Mouse (Mus musculus): ENCODE measurements around the gene Proser2.
"Not testable (repeated sequence)": the region's sequence is repeated elsewhere in the genome, so short reads cannot be mapped to it uniquely, and the experiment has no call there.

Proser2 gene

DNA sequence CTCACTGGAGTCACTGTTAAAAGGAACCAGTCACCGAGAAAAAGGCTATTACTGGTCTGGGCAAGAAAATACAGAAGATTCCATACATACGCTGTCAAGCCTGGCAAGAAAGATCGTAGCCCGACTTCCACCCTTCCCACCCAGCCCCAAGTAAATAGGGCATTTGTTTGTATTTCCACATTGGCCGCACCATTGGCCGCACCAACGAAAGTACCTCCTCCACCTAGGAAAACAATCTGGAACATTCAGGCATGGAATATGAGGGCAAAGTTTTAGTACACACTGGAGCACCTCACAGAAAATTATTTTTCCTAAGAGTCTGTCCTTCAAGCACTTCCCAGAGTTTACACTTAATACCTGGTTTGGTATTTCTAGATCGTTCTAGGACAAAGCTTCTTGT, 1.1 kb downstream of the Proser2 start:
- DNase-seq (ENCODE audit: low read depth, low spot score), result no peak

DNA sequence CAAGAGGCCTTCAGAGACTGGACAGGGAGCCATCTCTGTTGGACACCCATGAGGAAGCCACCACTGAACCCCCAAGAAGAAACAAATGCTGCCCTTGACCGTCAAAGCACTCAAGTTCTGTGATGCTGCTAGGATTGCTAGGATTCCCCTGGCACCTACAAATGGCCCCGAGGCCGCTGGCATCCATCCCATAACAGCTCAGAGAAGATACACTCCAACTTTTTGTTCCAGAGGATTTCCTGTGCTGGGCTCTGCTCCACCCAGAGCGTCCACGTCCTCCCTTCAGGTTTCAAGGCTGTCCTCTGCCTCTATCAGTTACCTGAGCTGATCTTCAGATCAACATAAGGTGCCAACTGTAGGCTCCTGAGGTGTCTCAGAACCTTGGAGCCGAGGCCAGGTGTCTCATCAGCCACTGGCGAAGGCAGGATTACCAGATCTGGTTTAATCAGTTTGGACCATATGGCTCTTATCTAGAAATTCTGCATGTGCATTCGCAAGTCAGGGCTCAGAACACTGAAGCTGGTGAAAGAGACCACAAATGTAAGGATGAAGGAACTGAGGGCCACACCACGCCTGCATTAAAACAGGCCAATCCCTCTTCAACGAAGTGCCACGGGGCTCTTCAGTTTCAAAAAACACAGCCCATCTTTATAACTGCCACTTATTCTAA, 1.7 kb downstream of the Proser2 start:
- no peak for DNase-seq (ENCODE audit: low read depth, low spot score)

DNA sequence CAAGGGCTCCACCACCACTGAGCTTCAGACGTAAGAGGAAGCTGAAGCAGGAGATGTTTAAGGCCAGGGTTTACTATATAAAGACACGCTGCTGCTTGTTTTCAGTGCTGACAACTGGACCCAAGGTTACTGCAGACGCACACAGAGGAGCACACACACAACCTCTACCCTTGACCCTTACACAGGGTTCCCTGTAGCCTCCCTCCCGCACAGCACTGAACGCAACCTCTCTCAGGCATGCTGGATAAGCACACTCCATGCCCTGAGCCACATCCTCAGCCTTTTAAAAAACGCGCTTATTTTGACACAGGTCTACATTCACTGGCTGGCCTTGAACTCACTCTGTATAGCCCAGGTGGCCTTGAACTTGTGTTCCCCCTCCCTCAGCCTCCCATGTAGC, 7.0 kb downstream of the Proser2 start:
- DNase-seq (ENCODE audit: low read depth, low spot score), result no peak

DNA sequence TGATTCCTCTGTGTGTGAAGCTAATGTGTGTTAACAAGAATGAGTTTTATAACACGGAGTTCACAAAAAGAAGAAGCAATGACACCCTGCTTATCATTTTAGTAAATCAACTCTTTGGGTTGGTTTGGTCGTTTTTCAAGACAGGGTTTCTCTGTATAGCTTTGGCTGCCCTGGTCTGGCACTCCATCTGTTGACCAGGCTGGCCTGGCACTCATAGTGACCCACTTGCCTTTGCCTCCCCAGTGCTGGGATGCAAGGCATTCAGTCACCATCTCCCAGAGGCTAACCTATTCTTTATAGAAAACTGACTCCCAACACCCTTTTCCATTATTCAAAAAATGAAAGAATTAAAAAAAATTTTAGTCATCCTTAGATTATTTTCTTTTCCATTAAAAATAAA, 8.9 kb downstream of the Proser2 start:
- DNase-seq (ENCODE audit: low read depth, low spot score), result no peak

DNA sequence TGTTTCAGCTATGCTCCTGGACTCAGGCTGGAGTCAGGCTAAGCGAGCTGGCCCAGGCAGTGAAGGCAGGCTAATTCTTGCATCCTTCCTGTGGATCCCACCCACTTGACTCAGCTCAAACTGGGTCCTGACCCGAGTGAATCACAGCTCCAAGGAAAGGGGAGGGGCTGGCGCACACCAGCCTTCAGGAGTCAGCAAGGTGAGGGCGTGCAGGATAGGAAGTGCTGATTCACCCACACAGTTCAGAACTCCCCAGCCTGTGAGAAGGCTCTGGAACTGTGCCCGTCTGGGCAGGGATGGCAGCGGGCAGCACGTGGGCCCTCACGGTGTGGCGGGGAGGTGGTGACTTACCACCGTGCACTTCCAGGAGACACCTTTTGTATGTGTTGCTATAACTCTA, 11.8 kb downstream of the Proser2 start:
- no peak for DNase-seq (ENCODE audit: low read depth, low spot score)

DNA sequence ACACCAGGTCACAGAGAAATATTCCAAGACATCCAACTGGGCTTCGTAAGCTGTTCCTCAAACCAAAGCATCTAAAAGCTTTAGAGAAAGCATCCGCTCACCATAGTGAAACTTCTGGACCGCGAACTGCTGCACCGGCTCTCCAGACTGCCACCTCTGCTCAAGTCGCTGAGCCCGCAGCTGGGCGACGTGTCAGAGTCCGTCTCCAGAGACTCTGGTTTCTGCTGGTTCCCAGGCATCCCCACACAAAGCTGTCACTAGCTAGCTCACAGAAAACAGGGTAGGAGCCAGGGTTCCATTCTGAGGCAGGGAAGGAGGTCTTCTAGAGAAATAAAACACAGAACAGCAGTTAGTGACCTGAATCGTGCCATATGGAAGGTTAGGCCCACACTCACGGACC, 16.2 kb downstream of the Proser2 start:
- DNase-seq (ENCODE audit: low read depth, low spot score), result no peak

DNA sequence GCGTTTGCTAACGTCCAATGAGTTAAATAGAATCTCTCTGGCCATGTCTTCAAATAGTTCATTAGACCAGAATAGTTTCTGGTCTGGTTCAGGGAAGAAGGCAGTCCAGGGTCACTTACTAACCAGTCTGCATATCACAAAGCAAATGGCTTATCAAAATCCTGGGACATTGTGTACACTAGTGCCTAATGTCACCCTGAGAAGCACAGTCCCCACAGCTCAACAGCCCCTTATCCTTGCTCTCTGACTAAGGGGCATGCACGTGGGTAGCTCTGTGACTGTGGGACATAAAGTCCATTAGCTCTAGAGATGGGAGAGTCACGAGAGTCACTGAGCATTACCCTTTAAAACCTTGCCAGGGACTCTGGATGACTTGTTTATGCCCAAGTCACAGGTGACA, 17.4 kb downstream of the Proser2 start:
- DNase-seq (ENCODE audit: low read depth, low spot score), result no peak

DNA sequence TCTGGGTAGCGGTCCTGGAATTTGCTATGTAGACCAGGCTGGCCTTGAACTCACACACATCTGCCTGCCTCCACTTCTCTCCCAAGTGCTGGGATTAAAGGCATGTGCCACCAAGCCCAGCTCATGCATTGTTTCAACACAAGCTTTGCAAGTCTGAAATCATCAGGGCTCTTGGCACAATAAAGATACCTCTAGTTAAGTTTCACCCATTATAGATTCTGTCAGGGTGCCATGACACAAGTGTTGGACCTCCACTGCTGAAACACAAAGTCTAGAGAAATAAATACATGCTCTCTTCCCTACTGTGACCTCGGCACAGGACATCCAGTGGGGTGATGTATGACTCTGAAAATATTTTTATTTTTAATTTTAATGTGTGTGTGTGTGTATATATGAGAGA, 24.6 kb downstream of the Proser2 start:
- no peak for DNase-seq (ENCODE audit: low read depth, low spot score)

DNA sequence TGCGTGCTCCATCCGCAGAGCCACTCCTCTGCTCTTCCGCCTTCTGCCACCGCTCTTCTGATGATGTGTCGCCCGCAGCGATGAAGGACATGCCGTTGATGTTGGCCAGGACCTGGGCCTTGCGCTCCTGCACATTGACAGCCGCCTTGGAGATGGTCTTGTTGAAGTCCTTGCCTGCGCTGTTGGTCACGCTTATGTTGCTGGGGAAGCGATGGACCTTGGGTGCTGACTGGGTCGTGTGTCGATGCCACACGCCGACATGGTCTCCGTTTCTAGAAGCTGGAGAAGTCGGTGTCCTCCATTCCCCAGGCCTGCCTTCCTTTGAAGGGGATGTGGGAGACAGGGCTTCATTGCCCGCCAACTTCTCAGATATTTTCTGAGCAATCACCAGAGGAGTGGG, 29.3 kb downstream of the Proser2 start:
- no peak for DNase-seq (ENCODE audit: low read depth, low spot score)

DNA sequence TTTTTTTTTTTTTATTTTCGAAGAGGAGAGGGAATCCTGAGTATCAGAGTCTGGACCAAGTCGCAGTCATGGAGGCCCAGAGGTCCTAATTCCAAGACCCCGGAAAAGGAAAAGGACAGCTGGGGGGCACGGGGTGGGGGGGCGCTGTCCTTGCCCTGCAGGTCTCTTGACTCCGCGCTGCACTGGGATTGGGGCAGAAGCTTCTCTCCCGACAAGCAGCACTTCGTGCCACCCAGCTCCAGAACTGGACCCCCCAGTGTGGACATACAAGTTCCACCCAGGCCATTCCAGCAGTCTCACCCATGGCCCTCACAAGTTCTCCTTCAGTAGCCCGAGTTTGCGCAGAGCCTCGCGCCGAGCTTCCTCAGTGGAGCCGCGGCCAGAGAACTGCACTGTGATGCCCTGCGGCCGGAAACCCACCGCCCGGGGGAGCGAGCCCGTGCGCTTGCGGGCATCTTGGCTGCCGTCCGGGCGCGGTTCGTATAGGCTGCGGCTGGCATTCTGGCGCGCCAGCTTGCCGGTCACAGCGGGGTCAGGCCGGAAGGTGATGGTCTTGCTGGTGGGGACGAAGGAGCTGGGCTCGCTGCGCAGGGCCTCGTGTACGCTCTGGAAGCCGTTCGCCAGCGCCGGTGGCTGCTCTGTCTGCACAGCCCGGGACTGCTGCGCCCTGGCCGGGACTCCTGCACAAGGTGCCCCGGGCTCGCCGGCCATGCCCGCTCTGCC, 29.8 kb downstream of the Proser2 start:
- no peak for DNase-seq (ENCODE audit: low read depth, low spot score)

DNA sequence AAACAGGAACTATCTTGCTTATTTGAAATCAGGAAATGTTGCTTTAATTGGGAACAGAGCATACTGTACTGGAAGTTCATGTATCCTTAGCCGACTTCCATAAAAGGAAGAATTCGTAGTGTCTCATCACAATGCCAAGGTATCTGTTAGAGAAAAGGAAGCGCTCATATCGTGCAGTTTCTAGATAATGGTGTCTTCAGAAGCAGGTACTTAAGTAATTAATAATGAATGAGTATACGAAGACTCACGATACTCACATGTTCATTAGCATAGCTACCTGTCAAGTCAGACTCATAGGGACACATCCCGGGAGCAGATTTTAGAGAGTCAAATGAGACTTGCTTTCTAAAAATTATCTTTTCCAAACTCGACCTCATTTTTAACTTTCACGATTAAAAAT, 30.6 kb downstream of the Proser2 start:
- DNase-seq (ENCODE audit: low read depth, low spot score), result no peak

DNA sequence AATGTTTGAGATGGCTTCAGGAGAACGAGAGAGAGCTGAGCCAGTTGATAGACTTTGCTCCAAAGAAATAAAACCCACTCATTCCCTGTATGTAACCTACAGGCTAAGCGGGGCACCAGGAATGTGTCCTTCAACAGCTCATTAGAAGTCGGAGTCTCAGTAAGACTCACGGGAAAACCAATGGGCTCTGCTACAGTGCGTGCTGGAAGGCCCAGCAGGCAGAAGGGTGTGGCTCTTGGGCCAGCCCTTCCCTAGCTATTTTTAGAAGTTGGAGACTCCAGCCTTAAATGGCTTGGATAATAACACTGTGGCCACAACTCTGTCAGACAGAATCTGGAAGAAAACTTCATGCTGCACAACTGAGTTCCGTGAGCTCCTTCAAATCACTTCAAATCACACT, 31.1 kb downstream of the Proser2 start:
- DNase-seq (ENCODE audit: low read depth, low spot score), result no peak

DNA sequence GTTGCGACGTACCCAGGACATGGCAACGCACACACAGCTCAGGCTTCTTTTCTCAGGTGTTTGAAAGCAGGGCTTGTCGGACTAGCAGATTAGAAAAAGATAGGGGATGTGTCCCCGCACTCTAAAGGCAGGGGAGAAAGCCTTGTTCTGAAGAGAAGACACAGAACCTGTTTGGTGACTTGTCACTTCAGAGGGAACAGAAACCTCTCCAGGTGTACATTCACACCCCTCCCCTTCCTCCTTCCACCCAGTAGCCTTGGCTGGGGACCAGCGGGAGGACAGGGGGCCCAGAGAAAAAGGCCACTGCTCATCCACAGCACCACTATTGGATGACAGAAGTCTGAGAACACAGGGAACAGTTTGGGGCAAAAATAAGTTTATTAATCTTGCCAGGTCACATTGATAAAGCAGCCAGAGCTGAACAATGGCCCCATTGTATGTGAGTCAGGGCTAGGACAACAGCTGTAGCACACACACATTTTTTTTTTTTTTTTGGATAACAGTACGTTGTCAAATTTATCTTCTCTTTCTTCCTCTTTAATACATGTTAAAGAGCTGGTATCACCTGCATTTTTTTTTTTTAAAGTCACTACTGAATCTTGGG, 32.8 kb downstream of the Proser2 start:
- DNase-seq (ENCODE audit: low read depth, low spot score), result no peak

DNA sequence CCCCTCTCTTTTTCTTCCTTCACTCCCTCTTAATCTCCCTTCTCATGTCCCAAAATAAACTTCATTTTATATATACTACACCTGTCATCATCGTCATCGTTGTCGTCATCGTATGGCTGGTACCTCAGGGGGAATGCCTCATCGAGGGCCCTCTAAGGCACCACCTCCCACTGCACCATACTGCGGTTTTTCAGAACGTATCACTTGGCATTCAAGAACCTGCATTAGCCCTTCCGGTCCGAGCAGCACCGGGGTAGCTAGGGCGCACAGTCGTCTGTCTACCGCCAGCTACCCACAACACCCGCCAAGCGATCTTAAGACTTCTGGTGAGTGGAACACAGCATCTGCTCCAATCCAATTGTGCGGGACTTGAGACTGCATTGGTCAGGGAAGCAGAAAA, 40.1 kb downstream of the Proser2 start:
- not testable (repeated sequence) for DNase-seq (ENCODE audit: low read depth, low spot score)

DNA sequence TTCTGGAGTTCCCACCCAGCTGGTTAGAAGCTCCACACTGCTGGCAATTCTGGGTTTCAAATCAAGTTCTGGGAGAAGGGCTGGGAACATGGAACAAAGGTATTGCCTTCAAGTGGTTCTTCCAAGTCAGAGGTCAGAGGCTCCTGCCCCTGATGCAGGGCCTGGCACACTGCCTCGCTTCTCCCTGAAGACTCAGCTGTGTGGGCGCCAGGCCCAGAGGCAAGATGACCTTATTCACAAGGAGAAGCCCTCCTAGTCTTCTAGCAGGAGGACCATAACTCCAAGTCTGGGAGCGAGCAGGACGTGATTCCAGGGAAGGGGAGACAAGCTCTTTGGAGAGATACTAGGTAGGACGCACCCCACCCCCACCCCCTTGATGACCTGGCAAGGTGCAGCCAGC, 42.9 kb downstream of the Proser2 start:
- DNase-seq (ENCODE audit: low read depth, low spot score), result no peak

DNA sequence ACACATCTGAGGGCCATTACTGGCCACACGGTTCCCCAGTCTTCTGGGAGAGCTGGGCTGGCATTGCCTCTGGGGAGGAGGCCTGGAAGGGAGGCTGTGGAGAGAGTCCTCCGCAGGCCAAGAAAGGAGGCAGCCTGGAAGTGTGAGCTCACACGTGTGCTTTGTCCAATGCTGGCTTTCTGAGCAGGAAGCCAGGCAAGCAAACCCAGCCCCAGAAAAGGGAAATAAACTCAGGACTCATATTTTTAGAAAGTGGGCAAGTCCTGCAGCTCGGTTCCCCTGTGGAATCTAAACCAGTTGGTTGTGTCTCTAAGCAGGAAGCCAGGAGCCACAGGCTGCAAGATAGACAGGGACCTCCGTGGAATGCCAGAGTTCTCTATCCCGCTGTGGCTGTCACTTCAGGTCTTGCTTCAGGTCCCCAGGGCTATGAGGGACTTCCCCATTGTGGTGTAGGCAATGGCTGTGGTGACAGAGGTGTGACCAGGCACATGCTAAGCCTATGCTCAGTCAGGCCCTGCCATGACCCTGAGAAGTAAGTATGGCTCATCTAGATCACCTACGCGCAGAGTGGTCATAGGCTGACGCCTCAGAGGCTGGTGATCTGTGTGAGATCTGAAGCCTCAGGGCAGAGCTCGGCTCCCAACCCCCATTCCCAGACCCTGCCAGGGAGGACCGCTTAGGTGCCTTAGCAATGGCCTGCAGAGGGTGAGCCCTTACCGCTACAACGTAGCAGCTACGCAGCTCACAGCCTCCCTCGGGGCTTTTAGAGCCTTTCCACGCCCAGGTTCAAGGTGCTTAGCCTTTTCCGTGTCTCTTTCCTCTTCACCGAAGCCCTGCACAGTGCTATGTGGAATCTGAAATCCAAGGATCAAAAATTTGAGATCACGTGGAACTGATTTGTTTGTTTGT, 44.1 kb downstream of the Proser2 start:
- DNase-seq (ENCODE audit: low read depth, low spot score), result no peak

DNA sequence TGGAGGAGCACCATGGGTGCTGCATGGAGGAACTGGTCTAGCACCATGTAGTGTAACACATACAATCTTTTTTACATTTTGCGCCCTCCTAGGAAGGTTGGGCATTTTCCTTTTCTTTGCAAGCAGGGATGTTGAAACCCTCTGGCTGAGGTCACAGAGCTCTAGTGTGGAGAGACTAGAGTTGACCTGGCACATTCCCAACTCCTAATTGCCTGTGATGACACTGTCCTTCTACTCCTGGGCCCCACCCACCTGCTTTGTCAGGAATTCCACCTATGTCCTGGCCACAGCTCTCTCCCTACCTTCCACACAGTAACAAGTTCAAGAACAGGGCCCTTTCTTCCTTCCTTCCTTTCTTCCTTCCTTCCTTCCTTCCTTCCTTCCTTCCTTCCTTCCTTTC, 46.3 kb downstream of the Proser2 start:
- DNase-seq (ENCODE audit: low read depth, low spot score), result no peak

DNA sequence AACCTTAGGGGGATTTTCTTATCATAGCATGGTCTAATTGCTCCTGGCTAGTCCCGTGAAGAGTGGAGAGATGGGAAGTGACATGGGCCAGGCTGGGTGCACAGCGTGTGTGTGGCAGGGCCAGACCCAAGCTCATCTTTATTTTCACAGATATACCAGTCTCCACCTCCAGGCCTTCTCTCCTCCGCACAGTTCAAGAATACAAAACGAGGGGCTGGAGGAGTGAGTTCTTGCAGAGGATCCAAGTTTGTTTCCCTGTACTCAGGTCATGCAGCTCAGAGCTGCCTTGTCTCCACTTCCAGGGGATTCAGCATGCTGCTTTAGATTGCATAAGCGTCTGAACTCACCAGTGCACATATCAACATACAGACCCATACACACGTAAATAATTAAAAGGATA, 47.4 kb downstream of the Proser2 start:
- DNase-seq (ENCODE audit: low read depth, low spot score), result no peak

DNA sequence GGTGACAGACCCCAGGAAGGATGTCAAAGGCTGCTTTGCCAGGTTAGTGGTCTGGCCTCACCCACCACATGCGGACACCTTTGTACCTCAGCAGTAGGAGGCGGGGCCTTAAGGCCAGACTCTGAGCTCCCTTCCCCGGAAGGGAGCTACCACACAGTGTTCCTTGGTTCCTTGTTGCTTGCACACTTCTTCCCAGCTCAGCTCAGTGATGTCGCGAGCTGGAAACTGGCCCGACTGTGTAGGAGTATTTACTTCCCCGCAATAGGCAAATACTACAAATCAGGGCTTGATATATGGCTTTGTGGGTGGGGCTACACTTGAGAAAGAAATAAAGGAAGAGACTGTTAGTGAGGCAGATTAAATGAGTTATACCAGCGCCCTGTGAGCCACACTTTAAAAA, 48.9 kb downstream of the Proser2 start:
- no peak for DNase-seq (ENCODE audit: low read depth, low spot score)

DNA sequence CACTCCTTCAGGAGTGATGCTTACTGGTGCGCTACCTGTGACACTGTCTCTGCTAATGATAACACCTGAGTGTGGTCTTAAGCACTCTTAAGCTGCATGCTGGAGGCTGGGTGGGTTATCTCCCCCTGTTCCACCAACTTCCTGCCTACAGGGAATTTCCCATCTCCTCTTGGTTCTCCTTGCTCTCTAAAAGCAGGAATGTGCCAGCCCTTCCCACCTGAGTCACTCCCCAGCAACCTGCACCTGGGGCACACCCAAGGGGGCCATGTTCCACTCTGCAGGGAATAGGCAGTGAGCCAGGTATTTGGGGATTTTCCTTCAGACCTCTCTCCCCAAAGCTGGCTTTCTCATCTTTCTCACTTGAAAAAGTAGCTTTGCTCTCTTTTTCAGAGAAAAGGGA, 50.0 kb downstream of the Proser2 start:
- DNase-seq (ENCODE audit: low read depth, low spot score), result no peak

DNA sequence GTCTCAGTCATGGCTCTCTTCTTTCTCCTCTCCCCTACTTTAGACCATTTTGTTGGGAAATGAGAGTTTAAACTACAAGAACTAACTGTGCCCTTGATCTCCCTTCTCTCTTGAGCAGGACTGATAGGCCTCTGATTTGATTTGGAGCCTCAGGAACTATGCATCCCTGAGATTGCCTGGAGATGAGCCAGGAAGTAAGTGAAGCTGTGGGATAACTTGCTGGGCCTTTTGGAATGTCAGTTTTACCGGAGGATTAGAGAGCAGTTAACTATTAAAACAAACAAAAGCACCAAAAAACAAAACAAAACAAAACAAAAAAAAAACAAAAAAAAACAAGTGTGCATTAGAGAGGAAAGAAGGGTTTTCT, 54.5 kb downstream of the Proser2 start:
- no peak for DNase-seq (ENCODE audit: low read depth, low spot score)

DNA sequence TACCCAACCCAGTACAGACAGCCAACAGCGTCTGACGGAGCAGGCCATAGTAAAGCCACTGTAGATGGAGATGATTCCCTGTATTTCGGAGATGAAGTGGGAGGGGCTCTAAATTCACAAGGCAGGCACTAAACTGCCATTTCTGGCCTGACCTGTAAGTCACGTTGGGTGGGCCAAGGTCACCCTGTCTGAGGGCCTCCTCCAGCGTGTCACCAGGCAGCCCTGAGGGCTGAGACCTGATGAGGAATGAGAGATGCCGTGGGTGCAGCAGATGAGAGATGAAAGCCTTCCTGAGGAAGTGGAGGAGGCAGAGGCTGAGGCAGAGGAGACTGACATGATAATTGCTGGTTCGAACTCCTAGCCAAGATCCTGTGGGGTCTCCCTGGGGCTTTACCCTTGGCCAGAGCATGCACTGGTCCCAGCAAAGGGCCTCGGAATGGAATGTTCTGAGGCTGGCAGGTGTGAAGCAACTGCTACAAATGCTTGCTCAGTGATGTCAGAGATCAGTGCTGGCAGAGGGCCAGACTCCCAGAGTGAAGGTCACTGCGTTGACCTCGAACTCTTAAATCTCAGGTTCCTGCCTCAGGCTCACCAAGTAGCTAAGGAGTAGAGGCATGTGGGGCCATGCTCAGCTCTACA, 55.0 kb downstream of the Proser2 start:
- no peak for DNase-seq (ENCODE audit: low read depth, low spot score)

Measured in retina, postnatal 7 days (tissue).